9 mouse cellular contexts compared by ENCODE assay signal in genomic region chr16:95983601-95984000, GRCm38 (mm10). TPM values are rescaled to one million over a fixed set of nuclear protein-coding genes. Genes with fewer than 3 reads are reported as not detected.
DNase-seq lines count a peak whose midpoint lies in the region; ATAC-seq and TF ChIP-seq lines count a peak whose summit lies in the region.
"Had no signal": no experiment of that assay in that cellular context is flagged by ENCODE, and none has a peak within 500 bp of the region (broad histone marks: within the 10 kb centered on the region; RNA-seq: fewer than 3 reads in every experiment).

No protein-coding gene starts in this region.

- H3K4me3 ChIP-seq in forebrain, embryonic 11.5 days (ENCODE audit: low read depth, low read length): no peak overlapping the region
- H3K4me3 ChIP-seq in forebrain, embryonic 10.5 days: no peak overlapping the region
- H3K4me3 ChIP-seq in midbrain, postnatal 0 days (ENCODE audit: low read depth, low read length): no peak overlapping the region
- H3K4me3 ChIP-seq in midbrain, embryonic 10.5 days: no peak overlapping the region
- H3K4me3 ChIP-seq in intestine, postnatal 0 days (ENCODE audit: low read depth, low read length): no peak overlapping the region
- H3K4me3 ChIP-seq: lung, embryonic 15.5 days had no signal

- H3K9ac ChIP-seq in forebrain, embryonic 11.5 days (ENCODE audit: low read length): no peak overlapping the region
- no peak overlapping the region for H3K9ac ChIP-seq in midbrain, postnatal 0 days (replicated peaks; ENCODE audit: low read length, poor library complexity, severe bottlenecking)
- no peak overlapping the region for H3K9ac ChIP-seq in intestine, postnatal 0 days (ENCODE audit: low read depth, low read length)
- H3K9ac ChIP-seq: lung, embryonic 15.5 days had no signal

- peak; percentile 64 for DNase-seq in forebrain, embryonic 11.5 days (ENCODE audit: low spot score)
- no peak for DNase-seq in forebrain, embryonic 10.5 days (ENCODE audit: extremely low spot score, low spot score)
- DNase-seq in midbrain, postnatal 0 days (ENCODE audit: low spot score): peak; percentile 26
- DNase-seq in midbrain, embryonic 10.5 days (ENCODE audit: low spot score): no peak
- peak; percentile 82 for DNase-seq in thymus, postnatal 4 days
- no peak for DNase-seq in testis, postnatal 14 days (ENCODE audit: low spot score)
- no peak for DNase-seq in adrenal gland, postnatal 14 days

- TF ChIP-seq CTCF in midbrain, postnatal 0 days (IDR thresholded peaks at IDR 0.05): peak; percentile 65
- peak; percentile 69 for TF ChIP-seq CTCF in intestine, postnatal 0 days (IDR thresholded peaks at IDR 0.05; ENCODE audit: low read depth)

- no peaks in the 10 kb centered on the region for H3K4me1 ChIP-seq in forebrain, embryonic 11.5 days (replicated peaks; ENCODE audit: control insufficient read depth, insufficient read depth, low read length)
- H3K4me1 ChIP-seq in forebrain, embryonic 10.5 days: no peaks in the 10 kb centered on the region
- no peaks in the 10 kb centered on the region for H3K4me1 ChIP-seq in midbrain, postnatal 0 days (ENCODE audit: insufficient read depth, low read length)
- no peaks in the 10 kb centered on the region for H3K4me1 ChIP-seq in midbrain, embryonic 10.5 days
- no peaks in the 10 kb centered on the region for H3K4me1 ChIP-seq in intestine, postnatal 0 days (replicated peaks; ENCODE audit: control insufficient read depth, insufficient read depth, low read length)
- H3K4me1 ChIP-seq: lung, embryonic 15.5 days had no signal

- no peak overlapping the region for H3K27ac ChIP-seq in forebrain, embryonic 11.5 days (ENCODE audit: low read depth, low read length)
- H3K27ac ChIP-seq in forebrain, embryonic 10.5 days: no peak overlapping the region
- no peak overlapping the region for H3K27ac ChIP-seq in midbrain, postnatal 0 days (ENCODE audit: low read depth, low read length)
- H3K27ac ChIP-seq in midbrain, embryonic 10.5 days (replicated peaks): no peak overlapping the region
- H3K27ac ChIP-seq in intestine, postnatal 0 days (ENCODE audit: low read depth, low read length): no peak overlapping the region
- H3K27ac ChIP-seq: lung, embryonic 15.5 days had no signal

- no peaks in the 10 kb centered on the region for H3K9me3 ChIP-seq in forebrain, embryonic 11.5 days (ENCODE audit: control insufficient read depth, low read length)
- H3K9me3 ChIP-seq in forebrain, embryonic 10.5 days: no peaks in the 10 kb centered on the region
- H3K9me3 ChIP-seq in midbrain, postnatal 0 days (ENCODE audit: low read length): no peaks in the 10 kb centered on the region
- H3K9me3 ChIP-seq in midbrain, embryonic 10.5 days (replicated peaks): no peaks in the 10 kb centered on the region
- no peaks in the 10 kb centered on the region for H3K9me3 ChIP-seq in intestine, postnatal 0 days (ENCODE audit: control insufficient read depth)
- H3K9me3 ChIP-seq: lung, embryonic 15.5 days had no signal

- peaks cover 2% of the 10 kb centered on the region; the same call in 1 of the 2 replicates for H3K36me3 ChIP-seq in forebrain, embryonic 11.5 days (ENCODE audit: control insufficient read depth, insufficient read depth, low read length)
- peaks cover 87% of the 10 kb centered on the region for H3K36me3 ChIP-seq in forebrain, embryonic 10.5 days (replicated peaks)
- peaks cover 24% of the 10 kb centered on the region for H3K36me3 ChIP-seq in midbrain, postnatal 0 days (ENCODE audit: insufficient read depth, low read length)
- H3K36me3 ChIP-seq in midbrain, embryonic 10.5 days: peaks cover 85% of the 10 kb centered on the region
- peaks cover 38% of the 10 kb centered on the region for H3K36me3 ChIP-seq in intestine, postnatal 0 days (ENCODE audit: control insufficient read depth, insufficient read depth)

- 84% methylated on average over 7 of the region's 7 CpGs for WGBS in forebrain, embryonic 11.5 days
- WGBS in forebrain, embryonic 10.5 days: 87% methylated on average over 7 of the region's 7 CpGs
- WGBS in midbrain, postnatal 0 days: 83% methylated on average over 7 of the region's 7 CpGs
- 86% methylated on average over 7 of the region's 7 CpGs for WGBS in midbrain, embryonic 10.5 days
- WGBS in intestine, postnatal 0 days: 72% methylated on average over 7 of the region's 7 CpGs

- H3K4me2 ChIP-seq in forebrain, embryonic 11.5 days (ENCODE audit: low read depth, low read length, severe bottlenecking): no peak overlapping the region
- no peak overlapping the region for H3K4me2 ChIP-seq in midbrain, postnatal 0 days (ENCODE audit: low read depth, low read length, poor library complexity, severe bottlenecking)
- no peak overlapping the region for H3K4me2 ChIP-seq in intestine, postnatal 0 days (replicated peaks; ENCODE audit: low read depth)
- H3K4me2 ChIP-seq: lung, embryonic 15.5 days had no signal

- no peak for ATAC-seq in forebrain, embryonic 11.5 days (replicated peaks; ENCODE audit: low FRiP score)
- no peak for ATAC-seq in midbrain, postnatal 0 days (ENCODE audit: low FRiP score)
- no peak for ATAC-seq in intestine, postnatal 0 days

- no peaks in the 10 kb centered on the region for H3K27me3 ChIP-seq in forebrain, embryonic 11.5 days (ENCODE audit: control insufficient read depth, insufficient read depth, low read length)
- H3K27me3 ChIP-seq in forebrain, embryonic 10.5 days (ENCODE audit: poor library complexity, severe bottlenecking): no peaks in the 10 kb centered on the region
- no peaks in the 10 kb centered on the region for H3K27me3 ChIP-seq in midbrain, postnatal 0 days (ENCODE audit: insufficient read depth, low read length)
- H3K27me3 ChIP-seq in midbrain, embryonic 10.5 days (ENCODE audit: low read depth, poor library complexity, severe bottlenecking): no peaks in the 10 kb centered on the region
- no peaks in the 10 kb centered on the region for H3K27me3 ChIP-seq in intestine, postnatal 0 days (replicated peaks; ENCODE audit: control insufficient read depth, insufficient read depth, low read length)
- H3K27me3 ChIP-seq: lung, embryonic 15.5 days had no signal

RNA-seq across cellular contexts. Expression of gene Psmg1, which starts 7.2 kb away (rescaled TPM):
- polyA plus RNA-seq in forebrain, embryonic 11.5 days (2014; fragmentation: Nextera tagmentation; extraction: Ambion mirVana): 98.2 and 101 TPM in 2 replicates
- 106 and 116 TPM in 2 replicates for polyA plus RNA-seq in forebrain, embryonic 10.5 days (2016; fragmentation: Nextera tagmentation; extraction: Ambion mirVana)
- 25.4 and 27.3 TPM in 2 replicates for total RNA-seq in midbrain, postnatal 0 days (2014; rRNA removed)
- 50.9 and 53.7 TPM in 2 replicates for polyA plus RNA-seq in midbrain, postnatal 0 days (2015; fragmentation: Nextera tagmentation; extraction: Ambion mirVana)
- polyA plus RNA-seq in midbrain, embryonic 10.5 days (2016; fragmentation: Nextera tagmentation; extraction: Ambion mirVana): 102 and 113 TPM in 2 replicates
- 31.0 and 32.2 TPM in 2 replicates for polyA plus RNA-seq in intestine, postnatal 0 days (2015; fragmentation: Nextera tagmentation; extraction: Ambion mirVana)
- total RNA-seq in adrenal gland, postnatal 14 days (2021): 35.4 and 38.8 TPM in 2 replicates

Comparison
In these comparisons a context has a peak if more than half of its experiments do, and no peak if none do; other contexts are left out.
1. DNase-seq: peak in forebrain, embryonic 11.5 days (single experiment), midbrain, postnatal 0 days (single experiment) and thymus, postnatal 4 days (single experiment); none in forebrain, embryonic 10.5 days (single experiment), midbrain, embryonic 10.5 days (single experiment), testis, postnatal 14 days (single experiment) and adrenal gland, postnatal 14 days (single experiment).